Mouse (Mus musculus): ENCODE results near the gene Tmem268.

Gene Tmem268

GRCm38 (mm10) chr4:63604945-63605344 is 46.4 kb downstream of the Tmem268 start, which contains the start of gene Gm11213:
TSS of gene Gm11213 (minus strand) at chr4:63605261.
- DNase-seq: no peak

GRCm38 (mm10) chr4:63605545-63605944 is 47.0 kb downstream of the Tmem268 start:
- no peak for DNase-seq

- no peak for DNase-seq
These were observed 47.4 kb downstream of the Tmem268 start for GRCm38 (mm10) chr4:63605968-63606367.

GRCm38 (mm10) chr4:63608391-63608790 is 49.8 kb downstream of the Tmem268 start:
- DNase-seq: no peak

- DNase-seq: no peak
These were observed 63.3 kb downstream of the Tmem268 start for GRCm38 (mm10) chr4:63621861-63622260.

- no peak for DNase-seq
These were observed 63.8 kb downstream of the Tmem268 start, which contains the start of gene Tex48 for GRCm38 (mm10) chr4:63622378-63622835. TSS of gene Tex48 (minus strand) at chr4:63622428.

GRCm38 (mm10) chr4:63625563-63626080 is 67.0 kb downstream of the Tmem268 start:
- DNase-seq: no peak

- DNase-seq: no peak
These were observed 68.5 kb downstream of the Tmem268 start for GRCm38 (mm10) chr4:63627111-63627510.

- no peak for DNase-seq
These were observed 74.6 kb downstream of the Tmem268 start for GRCm38 (mm10) chr4:63633181-63633580.
